Mouse (Mus musculus) neural tube, embryonic 11.5 days (tissue): Measurements from ENCODE around the gene Ccm2. TPM values are rescaled to one million over a fixed set of nuclear protein-coding genes. Genes with fewer than 3 reads are reported as not detected.

Source experiments
- ATAC-seq: fragments of 200-750 bp; cut with Nextera tagmentation; 2 replicates; pipeline ENCODE4 v1.8.0; 2017; ENCODE audit warnings: moderate number of reproducible peaks, mild to moderate bottlenecking, moderate TSS enrichment, moderate library complexity; ENCODE audit not compliant: insufficient read depth, low FRiP score, low TSS enrichment
- DNase-seq: peaks from one replicate; pipeline ENCODE4 v3.0.0-alpha.2; 2015; ENCODE audit warnings: low spot score
- H3K27ac ChIP-seq: fragments of 300-500 bp; sonication (generic); 2 replicates; pipeline ENCODE4 v1.5.1; 2014; ENCODE audit warnings: low read depth, mild to moderate bottlenecking, low read length
- H3K27me3 ChIP-seq: fragments of 300-500 bp; sonication (generic); 2 replicates; pipeline ENCODE4 v1.6.1; 2014; ENCODE audit warnings: mild to moderate bottlenecking, low read length, mixed read lengths; ENCODE audit not compliant: control insufficient read depth, insufficient read depth
- H3K36me3 ChIP-seq: fragments of 300-500 bp; sonication (generic); 2 replicates; pipeline ENCODE4 v1.6.1; 2014; ENCODE audit warnings: mild to moderate bottlenecking, low read length, moderate library complexity, mixed read lengths; ENCODE audit not compliant: control insufficient read depth, insufficient read depth
- H3K4me1 ChIP-seq: fragments of 300-500 bp; sonication (generic); 2 replicates; pipeline ENCODE4 v1.6.1; 2014; ENCODE audit warnings: low read length, mixed read lengths; ENCODE audit not compliant: control insufficient read depth, insufficient read depth
- H3K4me2 ChIP-seq: fragments of 300-500 bp; sonication (generic); 2 replicates; pipeline ENCODE4 v1.6.1; 2014; ENCODE audit warnings: low read depth, mild to moderate bottlenecking, moderate library complexity
- H3K4me3 ChIP-seq: fragments of 300-500 bp; sonication (generic); 2 replicates; pipeline ENCODE4 v1.5.1; 2014; ENCODE audit warnings: low read depth, low read length
- H3K9ac ChIP-seq: fragments of 300-500 bp; sonication (generic); 2 replicates; pipeline ENCODE4 v1.6.1; 2014; ENCODE audit warnings: mild to moderate bottlenecking, low read length
- H3K9me3 ChIP-seq: fragments of 300-500 bp; sonication (generic); 2 replicates; pipeline ENCODE4 v1.6.1; 2016; ENCODE audit warnings: low read length; ENCODE audit not compliant: control insufficient read depth
- WGBS: fragments of 180-500 bp; shearing (Covaris S2); extraction: QIAGEN DNeasy Blood & Tissue Kit; methylation state at CpG from one replicate; pipeline ENCODE4 v1.1.7; 2014; 5-methylcytosine and 5-hydroxymethylcytosine counted together
- polyA plus RNA-seq: library from polyadenylated mRNA; unstranded; fragments of >200 nt; fragmentation: Nextera tagmentation; extraction: Ambion mirVana; gene quantifications from 2 replicates; pipeline ENCODE4 v1.2.1, GENCODE M21; 2014

Ccm2 gene
- polyA plus RNA-seq, 1 experiment from 2014 or later, result 103 TPM

DNA sequence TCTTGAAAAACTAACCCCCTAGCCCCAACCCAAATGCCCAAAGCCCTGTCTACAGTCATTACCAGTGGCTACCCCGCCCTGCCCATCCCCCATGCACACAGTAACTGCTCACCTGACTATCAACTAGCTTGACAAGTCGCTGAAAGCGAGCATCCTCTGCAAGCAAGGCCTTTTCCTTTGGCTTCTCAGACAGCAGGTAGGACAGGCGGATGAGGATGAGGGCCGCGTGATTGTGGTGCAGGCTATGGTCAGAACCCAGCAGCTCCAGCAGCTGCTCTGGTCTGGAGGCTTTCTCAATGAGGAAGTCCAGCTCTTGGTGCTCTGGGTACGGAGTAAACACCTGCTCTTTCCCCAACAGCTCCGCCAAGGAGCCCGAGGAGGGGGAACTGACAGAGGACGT is 77.0 kb downstream of the Ccm2 start:
- ATAC-seq (no peak), DNase-seq (no peak)
- H3K9me3 ChIP-seq, result no peaks in the 10 kb centered on the region
- H3K4me2 ChIP-seq, result no peak overlapping the region
- peaks cover 36% of the 10 kb centered on the region for H3K36me3 ChIP-seq
- H3K4me1 ChIP-seq, result peaks cover 9% of the 10 kb centered on the region; the same call in 1 of the 2 replicates
- WGBS, result 92% methylated on average over 10 of the region's 10 CpGs
- no peak overlapping the region for H3K9ac ChIP-seq
- no peak overlapping the region; the same call in 1 of the 2 replicates for H3K4me3 ChIP-seq
- H3K27me3 ChIP-seq, result no peaks in the 10 kb centered on the region
- no peak overlapping the region for H3K27ac ChIP-seq

DNA sequence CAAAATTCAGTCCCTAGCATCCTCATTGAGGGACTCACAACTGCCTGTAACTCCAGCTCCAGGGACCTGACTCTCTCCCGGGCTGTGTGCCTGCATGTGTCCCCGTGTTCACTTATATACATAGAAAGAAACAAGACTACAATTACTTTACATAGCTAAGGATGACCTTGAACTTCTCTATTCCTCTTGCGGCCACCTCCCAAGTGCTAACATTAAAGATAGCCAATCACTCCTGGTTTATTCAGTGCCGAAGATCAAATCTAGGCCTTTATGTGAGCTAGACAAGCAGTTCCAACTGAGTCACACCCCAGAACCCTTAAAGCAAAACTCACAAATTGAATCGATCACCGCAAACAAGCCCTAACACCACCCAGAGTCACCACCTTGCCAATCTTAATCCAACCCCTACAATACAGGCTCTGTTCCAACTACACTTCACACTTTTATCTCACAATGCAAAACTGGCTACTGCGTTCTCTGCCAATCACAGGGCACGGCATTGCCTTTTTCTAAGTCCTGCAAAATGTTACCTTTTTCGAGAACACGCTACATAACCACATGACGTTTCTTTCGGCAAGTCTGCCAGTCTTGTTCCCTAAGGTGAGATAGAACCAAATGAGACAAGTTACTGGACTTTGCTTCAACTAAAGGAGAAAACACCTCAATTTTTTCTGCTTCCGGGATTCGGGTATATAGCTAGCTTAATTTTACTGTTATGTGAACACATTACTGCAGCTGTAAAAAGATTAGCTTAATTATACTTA is 78.1 kb downstream of the Ccm2 start:
- Histone ChIP-seq H3K36me3 (peaks cover 27% of the 10 kb centered on the region), H3K9ac (peak overlapping the region; percentile 67), H3K27me3 (no peaks in the 10 kb centered on the region), H3K9me3 (no peaks in the 10 kb centered on the region), H3K4me1 (peaks cover 9% of the 10 kb centered on the region; the same call in 1 of the 2 replicates), H3K4me3 (peak overlapping the region; percentile 67), H3K27ac (no peak overlapping the region), H3K4me2 (peak overlapping the region; percentile 89)
- ATAC-seq, result no peak
- no peak for DNase-seq
- 71% methylated on average over 14 of the region's 14 CpGs for WGBS

DNA sequence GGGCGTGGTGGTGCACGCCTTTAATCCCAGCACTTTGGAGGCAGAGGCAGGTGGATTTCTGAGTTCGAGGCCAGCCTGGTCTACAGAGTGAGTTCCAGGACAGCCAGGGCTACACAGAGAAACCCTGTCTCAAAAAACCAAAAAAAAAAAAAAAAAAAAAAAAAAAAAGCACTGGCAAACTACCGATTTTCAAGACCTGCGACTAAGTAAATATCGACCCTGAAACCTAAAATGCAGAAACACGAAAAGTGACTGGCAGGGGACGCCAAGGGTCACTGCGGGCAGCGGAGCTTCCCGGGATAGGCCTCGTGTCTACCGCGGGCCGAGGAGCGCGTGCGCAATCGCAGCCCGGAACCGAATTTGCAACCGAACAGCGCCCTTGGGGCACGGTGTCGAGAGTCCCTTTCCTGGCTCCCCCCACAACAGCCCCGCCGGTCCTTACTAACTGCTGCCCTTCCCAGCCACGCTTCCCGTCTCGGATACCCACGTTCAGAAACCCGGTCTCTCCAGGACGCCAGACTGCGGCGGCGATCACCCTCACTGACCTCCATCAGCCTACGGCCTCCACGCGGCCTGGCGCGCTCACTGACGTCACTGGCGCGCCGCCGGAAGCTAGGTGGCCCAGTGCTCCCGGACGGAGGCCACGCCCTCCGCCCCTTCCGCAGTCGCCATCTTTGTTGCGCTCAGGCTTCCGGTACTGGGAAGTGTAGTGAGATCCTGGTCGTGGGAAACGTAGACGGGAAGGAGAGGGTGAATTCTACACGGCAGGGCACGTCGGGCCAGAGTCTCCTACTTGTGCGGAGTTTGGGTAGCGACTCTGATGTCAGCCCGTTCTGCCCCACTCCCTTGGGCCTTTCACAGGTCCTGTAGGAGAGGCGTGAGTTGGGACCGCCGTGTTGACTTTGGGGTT is 79.0 kb downstream of the Ccm2 start, which contains the start of gene Tbrg4:
Gene Tbrg4, minus strand, starts transcription at position 590 of the 910 bp plus-strand sequence.
- peak; percentile 95 for ATAC-seq

DNA sequence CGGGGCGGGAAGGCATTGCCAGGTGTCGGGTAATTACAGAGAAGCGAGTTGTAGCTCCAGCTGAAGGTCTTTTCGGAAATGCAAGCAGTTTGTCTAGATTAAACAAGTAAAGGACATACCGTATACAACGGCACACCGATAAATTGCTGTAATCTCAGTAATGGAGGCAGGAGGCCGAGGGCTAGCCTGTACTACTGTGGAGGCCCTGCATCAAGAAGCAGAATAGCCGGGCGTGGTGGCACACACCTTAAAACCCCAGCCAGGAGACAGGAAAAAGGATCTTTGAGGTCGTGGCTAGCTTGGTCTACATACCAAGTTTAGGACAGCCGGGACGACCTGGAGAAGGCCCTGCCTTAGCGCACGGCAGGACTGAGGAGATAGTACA is 79.7 kb downstream of the Ccm2 start:
- Histone ChIP-seq H3K9me3 (no peaks in the 10 kb centered on the region), H3K4me3 (peak overlapping the region; percentile 67), H3K4me1 (peaks cover 9% of the 10 kb centered on the region; the same call in 1 of the 2 replicates), H3K36me3 (peaks cover 14% of the 10 kb centered on the region), H3K27ac (peak overlapping the region; percentile 37), H3K27me3 (no peaks in the 10 kb centered on the region), H3K4me2 (peak overlapping the region; percentile 89), H3K9ac (peak overlapping the region; percentile 67)
- DNase-seq (no peak), ATAC-seq (peak; percentile 11)
- WGBS, result 11% methylated on average over 16 of the region's 16 CpGs

More for the DNA sequence above, 79.0 kb downstream of the Ccm2 start, which contains the start of gene Tbrg4:
- H3K27ac ChIP-seq, result peak within 1 kb of the TSS; percentile 37
- H3K27me3 ChIP-seq, result no peaks in the 10 kb centered on the region
- DNase-seq, result peak; percentile 98
- peaks cover 9% of the 10 kb centered on the region; the same call in 1 of the 2 replicates for H3K4me1 ChIP-seq
- H3K9me3 ChIP-seq, result no peaks in the 10 kb centered on the region
- H3K4me2 ChIP-seq, result peak within 1 kb of the TSS; percentile 89
- peak within 1 kb of the TSS; percentile 67 for H3K4me3 ChIP-seq
- H3K36me3 ChIP-seq, result peaks cover 18% of the 10 kb centered on the region
- under 1% methylated on average over 64 of the region's 66 CpGs for WGBS
- peak within 1 kb of the TSS; percentile 67 for H3K9ac ChIP-seq

DNA sequence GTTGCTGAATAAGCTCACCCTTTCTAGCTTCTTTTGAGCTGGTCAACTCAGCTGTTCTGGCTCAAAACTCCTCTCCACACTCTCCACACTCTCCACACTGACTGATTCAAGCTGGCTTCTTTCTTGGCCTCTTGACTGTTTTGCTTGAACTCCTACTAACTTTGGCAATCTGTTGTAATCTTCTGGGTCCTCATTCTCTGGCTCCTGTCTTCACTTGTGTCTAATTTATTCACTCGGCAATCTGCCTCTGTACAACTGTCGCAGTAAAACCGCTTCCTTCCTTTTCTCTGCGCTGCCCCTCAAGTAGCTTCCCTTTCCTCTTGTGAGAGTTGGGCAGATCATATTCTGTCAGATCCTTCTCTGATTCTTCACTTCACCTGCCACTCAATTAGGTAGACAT is 81.0 kb downstream of the Ccm2 start:
- Histone ChIP-seq H3K27ac (no peak overlapping the region), H3K4me1 (peaks cover 9% of the 10 kb centered on the region; the same call in 1 of the 2 replicates), H3K36me3 (peaks cover 8% of the 10 kb centered on the region), H3K27me3 (no peaks in the 10 kb centered on the region), H3K9ac (no peak overlapping the region), H3K4me2 (no peak overlapping the region), H3K9me3 (no peaks in the 10 kb centered on the region), H3K4me3 (no peak overlapping the region)
- ATAC-seq (no peak), DNase-seq (no peak)
- WGBS, result 94% methylated on average over 4 of the region's 4 CpGs

DNA sequence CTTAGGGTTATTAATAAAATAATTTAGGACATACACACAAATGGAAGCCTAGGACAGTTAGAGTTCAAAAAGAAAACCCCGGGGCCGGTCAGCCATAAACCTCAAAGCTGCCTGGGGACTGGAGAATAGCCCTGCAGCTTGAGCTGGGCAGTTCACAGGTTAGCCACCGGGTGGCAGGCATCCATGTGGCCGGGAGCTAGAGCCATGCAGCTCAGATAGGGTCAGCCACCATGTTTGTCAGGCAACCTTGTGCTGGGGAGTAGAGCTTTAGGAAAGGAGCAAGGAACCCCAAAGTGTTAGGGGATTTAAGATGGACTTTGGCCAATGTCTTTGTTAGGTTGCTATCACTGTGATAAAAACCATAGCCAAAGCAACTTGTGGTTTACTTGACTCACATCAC is 81.9 kb downstream of the Ccm2 start:
- H3K9me3 ChIP-seq, result no peaks in the 10 kb centered on the region
- no peak overlapping the region for H3K4me2 ChIP-seq
- no peak overlapping the region for H3K27ac ChIP-seq
- no peak overlapping the region for H3K9ac ChIP-seq
- DNase-seq (peak; percentile 57), ATAC-seq (no peak)
- peaks cover 9% of the 10 kb centered on the region; the same call in 1 of the 2 replicates for H3K4me1 ChIP-seq
- H3K27me3 ChIP-seq, result no peaks in the 10 kb centered on the region
- WGBS, result 13% methylated on average over 4 of the region's 4 CpGs
- no peak overlapping the region for H3K4me3 ChIP-seq
- peaks cover 4% of the 10 kb centered on the region for H3K36me3 ChIP-seq

DNA sequence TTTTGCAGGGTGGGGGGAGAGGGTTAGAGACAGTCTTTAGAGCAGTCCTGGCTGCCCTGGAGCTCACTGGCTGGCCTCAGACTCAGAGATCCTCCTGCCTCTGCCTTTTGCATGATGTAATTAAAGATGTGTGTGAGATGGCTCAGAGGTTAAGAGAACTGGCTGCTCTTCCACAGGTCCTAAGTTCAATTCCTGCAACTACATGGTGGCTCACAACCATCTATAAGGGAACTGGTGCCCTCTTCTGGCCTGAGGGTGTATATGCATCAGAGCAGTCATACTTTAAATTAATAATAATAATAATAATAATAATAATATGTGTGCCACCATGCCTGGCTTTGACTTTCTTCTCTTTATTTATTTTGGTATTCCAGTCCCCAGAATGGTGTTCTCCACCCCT is 83.0 kb downstream of the Ccm2 start:
- H3K36me3 ChIP-seq, result no peaks in the 10 kb centered on the region
- H3K4me1 ChIP-seq, result peaks cover 8% of the 10 kb centered on the region; the same call in 1 of the 2 replicates
- H3K9ac ChIP-seq, result no peak overlapping the region
- H3K4me2 ChIP-seq, result no peak overlapping the region
- no peak overlapping the region for H3K4me3 ChIP-seq
- no peak for DNase-seq
- no peaks in the 10 kb centered on the region for H3K9me3 ChIP-seq
- H3K27me3 ChIP-seq, result no peaks in the 10 kb centered on the region
- H3K27ac ChIP-seq, result no peak overlapping the region
- no peak for ATAC-seq

DNA sequence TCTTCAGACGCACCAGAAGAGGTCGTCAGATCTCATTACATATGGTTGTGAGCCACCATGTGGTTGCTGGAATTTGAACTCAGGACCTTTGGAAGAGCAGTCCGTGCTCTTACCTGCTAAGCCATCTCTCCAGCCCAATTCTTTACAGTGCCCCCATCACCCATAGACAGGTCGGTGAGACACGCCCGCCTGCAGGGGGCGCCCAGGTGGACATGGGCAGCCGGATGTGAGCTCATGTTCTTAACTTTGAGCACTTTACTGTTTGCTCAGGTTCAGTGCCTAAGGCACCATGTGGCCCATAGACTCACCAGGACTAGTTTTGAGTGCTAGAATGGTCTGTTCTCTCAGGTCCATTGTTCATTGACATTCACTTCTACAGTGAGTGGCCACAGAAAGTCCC is 89.5 kb downstream of the Ccm2 start:
- ATAC-seq (no peak), DNase-seq (no peak)
- Histone ChIP-seq H3K9me3 (no peaks in the 10 kb centered on the region), H3K27ac (no peak overlapping the region), H3K9ac (no peak overlapping the region), H3K27me3 (no peaks in the 10 kb centered on the region), H3K4me2 (no peak overlapping the region), H3K4me3 (no peak overlapping the region), H3K4me1 (no peaks in the 10 kb centered on the region), H3K36me3 (no peaks in the 10 kb centered on the region)
- 72% methylated on average over 8 of the region's 8 CpGs for WGBS
